Mouse (Mus musculus) C2C12 (cell line): Measurements from ENCODE around the gene Dscaml1.

ENCODE experiments used
- CEBPB ChIP-seq: IDR thresholded peaks from one replicate; pipeline ENCODE4 v1.6.1; 2011; ENCODE audit warnings: low read depth, mild to moderate bottlenecking, control low read depth, moderate library complexity
- CTCF ChIP-seq: IDR thresholded peaks from one replicate; pipeline ENCODE4 v1.5.1; 2011; ENCODE audit not compliant: control insufficient read depth, insufficient read depth, insufficient read length
- FOSL1 ChIP-seq: IDR thresholded peaks from one replicate; pipeline ENCODE4 v1.8.0; 2011; ENCODE audit warnings: mild to moderate bottlenecking, low read length; ENCODE audit not compliant: poor library complexity, insufficient read depth, severe bottlenecking
- MAX ChIP-seq: IDR thresholded peaks from one replicate; pipeline ENCODE4 v1.6.1; 2011; ENCODE audit warnings: mild to moderate bottlenecking, control low read depth
- MYOD1 ChIP-seq: IDR thresholded peaks from one replicate; pipeline ENCODE4 v1.6.1; 2011; ENCODE audit warnings: low read depth; ENCODE audit not compliant: control insufficient read depth, insufficient read length
- MYOG ChIP-seq: IDR thresholded peaks from one replicate; pipeline ENCODE4 v1.6.1; 2011; ENCODE audit not compliant: control insufficient read depth, insufficient read length; ENCODE audit errors: extremely low read depth
- USF1 ChIP-seq: IDR thresholded peaks from one replicate; pipeline ENCODE4 v1.6.1; 2011; ENCODE audit warnings: low read depth, mild to moderate bottlenecking, control low read depth, moderate library complexity

DNA sequence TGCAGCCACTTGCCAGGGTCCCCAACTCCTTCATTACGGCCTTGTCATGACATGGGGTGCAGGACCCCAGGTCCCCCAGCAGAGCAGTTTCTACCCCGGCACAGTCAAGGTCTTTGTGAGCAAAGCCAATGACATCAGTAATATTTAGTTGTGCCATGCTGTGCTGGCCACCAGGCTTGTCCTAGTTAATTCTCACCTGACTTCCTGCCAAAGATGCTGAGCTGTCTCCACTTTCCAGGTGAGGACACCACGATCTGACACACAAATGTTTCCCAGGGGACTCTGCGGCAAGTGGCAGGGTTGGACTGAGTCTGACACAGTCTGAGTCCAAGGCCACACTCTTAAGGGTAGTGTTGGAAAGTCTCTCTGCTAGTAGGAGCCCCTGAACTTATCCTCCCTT lies at the start of gene Dscaml1:
- TF ChIP-seq CTCF (no peak), USF1 (no peak), CEBPB (no peak), MYOD1 (no peak), MAX (no peak), MYOG (no peak), FOSL1 (no peak)
